Comparison of ENCODE assay signal across 28 mouse cellular contexts in the genomic region with DNA sequence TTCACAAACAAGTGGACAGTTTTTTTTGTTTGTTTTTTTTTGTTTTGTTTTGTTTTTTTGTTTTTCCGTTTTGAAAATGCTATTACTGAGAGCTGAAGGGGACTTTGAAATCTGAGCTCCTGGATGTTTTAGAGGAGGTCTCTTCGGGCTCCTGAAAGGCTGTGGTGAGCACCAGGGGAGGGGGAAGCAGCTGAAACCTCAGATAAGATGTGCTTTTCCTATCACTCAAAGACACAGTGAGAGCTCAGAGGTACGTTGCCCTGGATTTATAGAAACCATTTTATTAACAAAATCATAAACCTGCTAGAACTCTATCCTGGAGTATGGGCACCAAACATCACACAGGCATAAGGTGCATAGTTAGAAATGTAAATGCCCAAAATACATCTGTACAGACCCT. TPM values are rescaled to one million over a fixed set of nuclear protein-coding genes. Genes with fewer than 3 reads are reported as not detected.
DNase-seq lines count a peak whose midpoint lies in the region; ATAC-seq and TF ChIP-seq lines count a peak whose summit lies in the region.
"Had no signal": no experiment of that assay in that cellular context is flagged by ENCODE, and none has a peak within 500 bp of the region (broad histone marks: within the 10 kb centered on the region; RNA-seq: fewer than 3 reads in every experiment).

No protein-coding gene starts in this region.

- no peak for DNase-seq in kidney, postnatal 0 days (ENCODE audit: low spot score)
- no peak for DNase-seq in kidney, postnatal 10 days
- no peak for DNase-seq in lung, postnatal 4 days
- DNase-seq in right cerebral cortex, postnatal 14 days: no peak
- no peak for DNase-seq in cerebellum, postnatal 14 days
- DNase-seq: adrenal gland, postnatal 14 days; B cell, adult 2 months; cerebellum, adult 11-12 months; cerebellum, adult 9-10 months; cerebellum, postnatal 36 days; gastrocnemius, adult 2 months; gastrocnemius, postnatal 25 days had no signal

- H3K4me2 ChIP-seq in kidney, postnatal 0 days (ENCODE audit: low read length): peak overlapping the region; percentile 11
- peak overlapping the region; percentile 63 for H3K4me2 ChIP-seq in intestine, postnatal 0 days (replicated peaks; ENCODE audit: low read depth)
- H3K4me2 ChIP-seq: heart, embryonic 12.5 days; hindbrain, embryonic 15.5 days had no signal

- no peaks in the 10 kb centered on the region for H3K9me3 ChIP-seq in kidney, postnatal 0 days (replicated peaks; ENCODE audit: low read length)
- H3K9me3 ChIP-seq in intestine, postnatal 0 days (ENCODE audit: control insufficient read depth): no peaks in the 10 kb centered on the region
- H3K9me3 ChIP-seq: embryonic facial prominence, embryonic 10.5 days; forebrain, embryonic 10.5 days; G1E; heart, embryonic 12.5 days; hindbrain, embryonic 15.5 days had no signal

- H3K27ac ChIP-seq in kidney, postnatal 0 days: no peak overlapping the region
- H3K27ac ChIP-seq in intestine, postnatal 0 days (ENCODE audit: low read depth, low read length): peak overlapping the region; percentile 60
- H3K27ac ChIP-seq: embryonic facial prominence, embryonic 10.5 days; forebrain, embryonic 10.5 days; gastrocnemius, adult 2 months; hindbrain, embryonic 15.5 days had no signal

- H3K36me3 ChIP-seq in kidney, postnatal 0 days (ENCODE audit: insufficient read depth, low read length): no peaks in the 10 kb centered on the region
- H3K36me3 ChIP-seq in intestine, postnatal 0 days (ENCODE audit: control insufficient read depth, insufficient read depth): no peaks in the 10 kb centered on the region
- H3K36me3 ChIP-seq: embryonic facial prominence, embryonic 10.5 days; forebrain, embryonic 10.5 days; G1E; heart, embryonic 12.5 days; hindbrain, embryonic 15.5 days had no signal

- WGBS in kidney, postnatal 0 days: 35% methylated on average over 3 of the region's 3 CpGs
- WGBS in intestine, postnatal 0 days: 19% methylated on average over 3 of the region's 3 CpGs

- H3K4me3 ChIP-seq in kidney, postnatal 0 days (replicated peaks; ENCODE audit: low read depth, low read length): no peak overlapping the region
- H3K4me3 ChIP-seq in intestine, postnatal 0 days (ENCODE audit: low read depth, low read length): peak overlapping the region; percentile 45
- H3K4me3 ChIP-seq: embryonic facial prominence, embryonic 10.5 days; forebrain, embryonic 10.5 days; gastrocnemius, adult 2 months; heart, embryonic 12.5 days; hindbrain, embryonic 15.5 days had no signal

- no peaks in the 10 kb centered on the region for H3K27me3 ChIP-seq in kidney, postnatal 0 days (ENCODE audit: insufficient read depth, low read length)
- H3K27me3 ChIP-seq in intestine, postnatal 0 days (replicated peaks; ENCODE audit: control insufficient read depth, insufficient read depth, low read length): no peaks in the 10 kb centered on the region
- H3K27me3 ChIP-seq: heart, embryonic 12.5 days; hindbrain, embryonic 15.5 days; Patski had no signal

- H3K9ac ChIP-seq in kidney, postnatal 0 days (ENCODE audit: low read depth, low read length): no peak overlapping the region
- peak overlapping the region; percentile 35 for H3K9ac ChIP-seq in intestine, postnatal 0 days (ENCODE audit: low read depth, low read length)
- H3K9ac ChIP-seq: heart, embryonic 12.5 days; hindbrain, embryonic 15.5 days had no signal

- 0 out of 2 replicates have a peak, but pooled peaks cover 4% of the 10 kb centered on the region for H3K4me1 ChIP-seq in kidney, postnatal 0 days (replicated peaks; ENCODE audit: insufficient read depth, low read length)
- H3K4me1 ChIP-seq in intestine, postnatal 0 days (replicated peaks; ENCODE audit: control insufficient read depth, insufficient read depth, low read length): peaks cover 6% of the 10 kb centered on the region; the same call in 1 of the 2 replicates
- H3K4me1 ChIP-seq: embryonic facial prominence, embryonic 10.5 days; forebrain, embryonic 10.5 days; heart, embryonic 12.5 days; hindbrain, embryonic 15.5 days had no signal

- no peak for TF ChIP-seq CTCF in kidney, postnatal 0 days (IDR thresholded peaks at IDR 0.05; ENCODE audit: low read depth)
- no peak for TF ChIP-seq CTCF in intestine, postnatal 0 days (IDR thresholded peaks at IDR 0.05; ENCODE audit: low read depth)

- no peak for ATAC-seq in kidney, postnatal 0 days (replicated peaks; ENCODE audit: low FRiP score, low read depth)
- ATAC-seq in common myeloid progenitor, adult 5-6 weeks (replicated peaks; ENCODE audit: low read depth, poor library complexity, severe bottlenecking): peak; percentile 87
- ATAC-seq in intestine, postnatal 0 days: no peak
- ATAC-seq: activated CD4-positive, CD25-positive, alpha-beta regulatory T cell, adult 4 months; CD4-positive, CD25-positive, alpha-beta regulatory T cell, adult 4 months; forebrain, embryonic 14.5 days; Patski had no signal

RNA-seq across cellular contexts. Expression of gene Clrn3, which starts 1.3 kb away (rescaled TPM):
- polyA plus RNA-seq in kidney, postnatal 0 days (2015; fragmentation: Nextera tagmentation; extraction: Ambion mirVana): 24.6 and 26.1 TPM in 2 replicates
- total RNA-seq in common myeloid progenitor, adult 5-6 weeks (2017): not detected in 2 replicates
- 61.7 and 63.6 TPM in 2 replicates for polyA plus RNA-seq in intestine, postnatal 0 days (2015; fragmentation: Nextera tagmentation; extraction: Ambion mirVana)
- total RNA-seq: adrenal gland, adult 18-20 months; adrenal gland, postnatal 14 days; gastrocnemius, adult 2 months; gastrocnemius, postnatal 25 days; granulocyte monocyte progenitor cell, adult 5-6 weeks; heart, postnatal 25 days had no signal
- polyA plus RNA-seq: activated CD4-positive, CD25-positive, alpha-beta regulatory T cell, adult 4 months; CD4-positive, CD25-positive, alpha-beta regulatory T cell, adult 4 months; embryonic facial prominence, embryonic 10.5 days; embryonic facial prominence, embryonic 14.5 days; forebrain, embryonic 10.5 days; forebrain, embryonic 14.5 days; G1E; heart, embryonic 12.5 days; hindbrain, embryonic 11.5 days; hindbrain, embryonic 15.5 days; Patski had no signal

RNA-seq across cellular contexts. Expression of gene Ptpre, which starts 10.1 kb away (rescaled TPM):
- 1.0 and 1.3 TPM in 2 replicates for polyA plus RNA-seq in kidney, postnatal 0 days (2015; fragmentation: Nextera tagmentation; extraction: Ambion mirVana)
- 80.7 and 86.9 TPM in 2 replicates for total RNA-seq in common myeloid progenitor, adult 5-6 weeks (2017)
- 4.7 and 5.2 TPM in 2 replicates for polyA plus RNA-seq in intestine, postnatal 0 days (2015; fragmentation: Nextera tagmentation; extraction: Ambion mirVana)
